Mouse (Mus musculus): Measurements from ENCODE around the gene Plcb2. TPM values are rescaled to one million over a fixed set of nuclear protein-coding genes. Genes with fewer than 3 reads are reported as not detected.
A peak's percentile ranks its signal among the peaks of the same experiment; 100 is the strongest.

Plcb2 gene
- polyA plus RNA-seq, 1 experiment from 2014 or later, result 0.44 TPM

DNA sequence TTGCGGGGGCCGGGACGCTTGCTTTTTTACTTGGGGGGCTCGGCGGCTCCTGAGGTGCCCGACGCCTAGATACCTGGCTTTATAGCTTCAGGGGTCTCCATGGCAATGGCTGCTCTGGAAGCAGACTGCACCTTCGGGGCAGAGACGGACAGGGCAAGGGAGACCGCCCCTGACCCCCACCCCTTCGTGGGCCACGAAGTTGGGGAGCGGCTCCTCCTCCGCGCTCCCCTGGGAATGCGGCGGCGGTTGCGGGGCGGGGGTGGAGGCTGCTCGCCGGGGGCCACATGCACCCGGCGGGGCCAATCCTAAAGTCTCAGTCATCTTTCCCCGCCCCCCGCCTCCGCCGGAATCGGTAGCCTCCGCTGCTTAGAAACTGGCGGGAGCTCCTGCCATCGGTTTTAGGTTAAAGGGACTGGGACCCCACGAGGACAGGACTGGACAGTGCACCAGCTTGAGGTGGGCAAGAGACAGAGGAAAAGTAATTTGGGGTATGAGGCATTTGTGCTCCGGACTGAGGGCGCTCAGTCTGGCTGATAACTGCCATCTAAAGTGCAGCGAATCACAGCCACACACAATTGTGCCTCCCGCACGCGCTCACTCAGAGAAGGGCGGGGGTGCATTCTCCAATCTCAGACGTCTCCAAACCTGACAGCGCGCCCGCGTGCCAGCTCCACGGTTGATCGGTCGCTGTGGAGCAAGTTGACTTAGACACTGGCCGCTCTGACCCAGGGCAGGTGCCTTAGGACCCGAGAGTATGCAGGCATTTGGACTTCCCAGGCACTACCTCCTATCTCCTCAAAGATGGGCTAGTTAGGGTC is 24.1 kb downstream of the Plcb2 start, which contains the start of gene Ankrd63:
Gene Ankrd63 (minus strand): TSS at position 51 of the 818 bp plus-strand sequence.
- no peak within 1 kb of the TSS; the same call in 1 of the 2 replicates for H3K27ac ChIP-seq (replicated peaks)
- H3K27me3 ChIP-seq (replicated peaks; ENCODE audit: low read depth, poor library complexity, severe bottlenecking), result peaks cover 100% of the 10 kb centered on the region
- no peaks in the 10 kb centered on the region for H3K9me3 ChIP-seq
- no peaks in the 10 kb centered on the region for H3K36me3 ChIP-seq (replicated peaks)
- peak; percentile 52 for DNase-seq (ENCODE audit: low spot score)
- peaks cover 53% of the 10 kb centered on the region for H3K4me1 ChIP-seq
- WGBS, result under 1% methylated on average over 50 of the region's 50 CpGs
- H3K4me3 ChIP-seq, result peak within 1 kb of the TSS; percentile 52

GRCm38 (mm10) chr2:118702883-118703761 is 25.1 kb downstream of the Plcb2 start:
- H3K27ac ChIP-seq (replicated peaks), result no peak overlapping the region; the same call in 1 of the 2 replicates
- H3K4me3 ChIP-seq, result peak overlapping the region; percentile 52
- no peaks in the 10 kb centered on the region for H3K36me3 ChIP-seq (replicated peaks)
- WGBS, result under 1% methylated on average over 93 of the region's 93 CpGs
- H3K9me3 ChIP-seq, result no peaks in the 10 kb centered on the region
- H3K27me3 ChIP-seq (replicated peaks; ENCODE audit: low read depth, poor library complexity, severe bottlenecking), result peaks cover 99% of the 10 kb centered on the region
- peaks cover 51% of the 10 kb centered on the region for H3K4me1 ChIP-seq
- peak; percentile 74 for DNase-seq (ENCODE audit: low spot score)

DNA sequence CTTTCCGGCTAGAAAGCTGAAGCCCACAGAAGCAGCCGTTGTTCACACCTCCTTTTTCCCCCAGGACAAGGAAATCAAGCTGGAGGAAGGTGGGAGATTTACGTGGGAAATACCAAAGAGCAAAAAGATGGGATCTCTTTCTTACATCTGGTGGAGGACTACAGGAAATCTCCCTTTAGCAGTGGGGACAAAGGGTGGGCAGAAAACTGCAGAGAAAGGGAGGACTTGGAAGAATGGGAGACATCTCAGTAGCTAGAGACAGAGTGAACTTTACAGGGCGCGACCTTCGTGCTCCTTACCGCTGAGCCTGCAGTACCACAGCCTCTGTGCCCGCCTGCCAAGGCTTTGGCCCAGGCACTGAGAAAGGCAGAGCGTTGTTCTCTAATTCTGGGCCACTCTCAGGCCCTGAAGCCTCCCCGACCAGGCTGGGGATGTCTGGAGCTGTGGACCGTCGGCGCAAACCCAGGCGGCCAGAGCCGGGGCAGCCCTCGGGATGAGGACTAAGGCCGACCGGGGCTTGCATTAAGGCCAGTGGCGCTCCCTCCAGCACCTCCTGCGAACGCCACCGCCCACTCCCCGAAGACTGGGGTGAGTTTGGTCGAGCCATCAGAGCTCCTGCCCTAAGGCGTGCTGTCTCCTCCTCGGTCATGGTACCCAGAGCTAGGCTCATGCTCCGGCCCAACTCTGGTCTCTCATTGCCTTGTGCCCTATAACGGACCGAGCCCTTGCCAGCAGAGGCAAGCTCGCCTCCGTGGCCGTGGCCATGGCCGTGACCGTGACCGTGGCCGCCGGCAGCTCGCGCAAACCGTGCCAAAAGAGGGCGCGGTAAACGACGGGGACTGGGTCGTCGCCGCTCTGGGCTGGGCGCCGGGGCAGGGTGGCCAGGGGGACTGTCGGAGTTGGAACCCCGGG is 26.0 kb downstream of the Plcb2 start:
- WGBS, result 2% methylated on average over 51 of the region's 51 CpGs
- peak; percentile 49 for DNase-seq (ENCODE audit: low spot score)
- H3K4me1 ChIP-seq, result peaks cover 57% of the 10 kb centered on the region

DNA sequence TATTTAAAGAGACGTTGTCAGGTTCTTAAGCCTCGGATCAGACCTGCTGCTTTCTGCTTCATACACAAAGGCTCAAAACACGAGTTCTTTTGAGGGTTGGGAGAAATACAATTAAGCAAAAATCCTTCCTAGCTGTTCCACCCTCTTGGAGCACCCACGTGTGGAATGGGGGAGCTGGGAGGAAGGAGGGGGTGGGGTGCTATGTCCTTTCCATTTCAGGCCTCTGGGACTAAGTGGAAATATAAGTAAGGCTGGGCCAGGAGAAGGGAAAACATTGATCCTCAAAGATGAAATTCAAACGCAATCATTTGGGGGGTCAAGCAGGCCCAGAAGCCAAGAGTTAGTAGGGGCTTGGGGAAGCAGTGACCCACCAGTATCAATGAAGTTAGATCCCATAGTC is 27.1 kb downstream of the Plcb2 start:
- Histone ChIP-seq H3K27ac (replicated peaks) (no peak overlapping the region), H3K4me3 (peak overlapping the region; percentile 43), H3K27me3 (replicated peaks; ENCODE audit: low read depth, poor library complexity, severe bottlenecking) (peaks cover 99% of the 10 kb centered on the region), H3K9me3 (no peaks in the 10 kb centered on the region), H3K4me1 (peaks cover 54% of the 10 kb centered on the region), H3K36me3 (replicated peaks) (no peaks in the 10 kb centered on the region)
- peak; percentile 15 for DNase-seq (ENCODE audit: low spot score)
- WGBS, result 3% methylated on average over 5 of the region's 5 CpGs

More for the DNA sequence above, 26.0 kb downstream of the Plcb2 start:
- H3K27ac ChIP-seq (replicated peaks), result no peak overlapping the region; the same call in 1 of the 2 replicates
- H3K27me3 ChIP-seq (replicated peaks; ENCODE audit: low read depth, poor library complexity, severe bottlenecking), result peaks cover 99% of the 10 kb centered on the region
- H3K4me3 ChIP-seq, result peak overlapping the region; percentile 52
- no peaks in the 10 kb centered on the region for H3K9me3 ChIP-seq
- H3K36me3 ChIP-seq (replicated peaks), result no peaks in the 10 kb centered on the region

GRCm38 (mm10) chr2:118700179-118701062 is 27.8 kb downstream of the Plcb2 start:
- peak; percentile 89 for DNase-seq (ENCODE audit: low spot score)
- peak overlapping the region; percentile 43 for H3K4me3 ChIP-seq
- H3K4me1 ChIP-seq, result peaks cover 53% of the 10 kb centered on the region
- H3K27ac ChIP-seq (replicated peaks), result no peak overlapping the region
- H3K36me3 ChIP-seq (replicated peaks), result no peaks in the 10 kb centered on the region
- H3K27me3 ChIP-seq (replicated peaks; ENCODE audit: low read depth, poor library complexity, severe bottlenecking), result peaks cover 99% of the 10 kb centered on the region
- WGBS, result 2% methylated on average over 32 of the region's 32 CpGs
- no peaks in the 10 kb centered on the region for H3K9me3 ChIP-seq

GRCm38 (mm10) chr2:118697955-118698354 is 30.3 kb downstream of the Plcb2 start:
- no peak for DNase-seq (ENCODE audit: low spot score)

DNA sequence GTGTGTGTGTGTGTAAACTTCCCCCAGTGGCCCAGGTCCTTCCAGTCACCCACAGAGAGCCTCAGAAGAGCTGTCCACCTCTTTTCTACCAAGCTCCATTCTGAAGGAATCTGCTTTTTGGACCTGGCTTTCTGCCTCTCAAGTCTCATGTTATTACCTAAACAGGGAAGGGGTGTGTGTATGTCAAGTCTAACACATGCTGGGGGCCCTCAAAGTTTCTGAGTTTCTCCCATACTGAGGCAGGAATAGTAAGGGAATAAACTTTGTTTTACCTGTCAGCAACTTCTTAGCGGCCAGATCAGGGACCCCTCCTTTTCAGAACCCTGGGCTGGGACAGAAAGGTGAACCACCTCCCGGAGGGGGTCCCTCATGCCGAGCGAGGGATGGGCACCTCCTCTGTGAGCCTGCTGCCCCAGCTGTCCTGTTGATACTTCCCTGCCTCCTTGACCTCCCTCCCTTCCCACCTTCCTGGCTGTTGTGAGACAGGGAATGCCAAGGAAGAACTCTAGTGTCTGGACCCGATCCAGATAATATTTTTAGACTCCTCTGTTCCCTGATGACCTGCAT is 30.8 kb downstream of the Plcb2 start:
- no peak overlapping the region for H3K4me3 ChIP-seq
- WGBS, result 41% methylated on average over 5 of the region's 5 CpGs
- H3K27me3 ChIP-seq (replicated peaks; ENCODE audit: low read depth, poor library complexity, severe bottlenecking), result peaks cover 97% of the 10 kb centered on the region

More at GRCm38 (mm10) chr2:118697955-118698354, 30.3 kb downstream of the Plcb2 start:
- Histone ChIP-seq H3K4me3 (no peak overlapping the region), H3K9me3 (no peaks in the 10 kb centered on the region), H3K36me3 (replicated peaks) (no peaks in the 10 kb centered on the region), H3K4me1 (peaks cover 37% of the 10 kb centered on the region), H3K27ac (replicated peaks) (no peak overlapping the region), H3K27me3 (replicated peaks; ENCODE audit: low read depth, poor library complexity, severe bottlenecking) (peaks cover 98% of the 10 kb centered on the region)
- 33% methylated on average over 7 of the region's 7 CpGs for WGBS

GRCm38 (mm10) chr2:118696451-118697308 is 31.6 kb downstream of the Plcb2 start:
- H3K9me3 ChIP-seq, result no peaks in the 10 kb centered on the region
- H3K27me3 ChIP-seq (replicated peaks; ENCODE audit: low read depth, poor library complexity, severe bottlenecking), result peaks cover 90% of the 10 kb centered on the region
- no peaks in the 10 kb centered on the region for H3K36me3 ChIP-seq (replicated peaks)
- H3K27ac ChIP-seq (replicated peaks), result no peak overlapping the region
- no peak overlapping the region for H3K4me3 ChIP-seq
- WGBS, result 53% methylated on average over 21 of the region's 21 CpGs
- peaks cover 26% of the 10 kb centered on the region for H3K4me1 ChIP-seq
- no peak for DNase-seq (ENCODE audit: low spot score)

More for the DNA sequence above, 30.8 kb downstream of the Plcb2 start:
- Histone ChIP-seq H3K9me3 (no peaks in the 10 kb centered on the region), H3K36me3 (replicated peaks) (no peaks in the 10 kb centered on the region), H3K4me1 (peaks cover 31% of the 10 kb centered on the region), H3K27ac (replicated peaks) (no peak overlapping the region)
- DNase-seq (ENCODE audit: low spot score), result no peak

- Histone ChIP-seq H3K27me3 (replicated peaks; ENCODE audit: low read depth, poor library complexity, severe bottlenecking) (peaks cover 81% of the 10 kb centered on the region), H3K4me3 (no peak overlapping the region), H3K36me3 (replicated peaks) (no peaks in the 10 kb centered on the region), H3K4me1 (peaks cover 20% of the 10 kb centered on the region), H3K9me3 (no peaks in the 10 kb centered on the region), H3K27ac (replicated peaks) (no peak overlapping the region)
- DNase-seq (ENCODE audit: low spot score), result peak; percentile 70
- 30% methylated on average over 11 of the region's 11 CpGs for WGBS
Measured at GRCm38 (mm10) chr2:118695677-118696232, 32.5 kb downstream of the Plcb2 start.

GRCm38 (mm10) chr2:118693370-118693966 is 34.8 kb downstream of the Plcb2 start:
- peaks cover 76% of the 10 kb centered on the region for H3K27me3 ChIP-seq (replicated peaks; ENCODE audit: low read depth, poor library complexity, severe bottlenecking)
- 0 out of 2 replicates have a peak, but pooled peaks cover 14% of the 10 kb centered on the region for H3K4me1 ChIP-seq
- no peaks in the 10 kb centered on the region for H3K9me3 ChIP-seq
- no peak overlapping the region for H3K27ac ChIP-seq (replicated peaks)
- H3K36me3 ChIP-seq (replicated peaks), result no peaks in the 10 kb centered on the region
- no peak overlapping the region for H3K4me3 ChIP-seq
- no peak for DNase-seq (ENCODE audit: low spot score)
- whole genome bisulfite sequencing, result 88% methylated on average over 19 of the region's 19 CpGs

Measured in embryonic facial prominence, embryonic 10.5 days (tissue).